Mouse (Mus musculus) megakaryocyte-erythroid progenitor cell, adult 5-6 weeks (primary cell): Measurements from ENCODE around the gene Omt2a. TPM values are rescaled to one million over a fixed set of nuclear protein-coding genes. Genes with fewer than 3 reads are reported as not detected.
A peak's percentile ranks its signal among the peaks of the same experiment; 100 is the strongest.
"Not testable (repeated sequence)": the region's sequence is repeated elsewhere in the genome, so short reads cannot be mapped to it uniquely, and the experiment has no call there.

Source experiments
- ATAC-seq: replicated peaks from 2 replicates; pipeline ENCODE4 v1.8.0; 2016; ENCODE audit warnings: mild to moderate bottlenecking, inconsistent platforms; ENCODE audit not compliant: severe bottlenecking, poor library complexity, low FRiP score, low TSS enrichment
- total RNA-seq, 2 experiments: library from RNA; stranded (forward) in 1 of 2; stranded (reverse) in 1 of 2; fragments of 200-1000, 215-1000 nt in 1 of 2; fragments of >200 nt in 1 of 2; fragmentation: Nextera tagmentation in 1 of 2; gene quantifications; 2 replicates each; pipeline ENCODE4 v1.2.3; 2014 to 2017

Omt2a gene
- total RNA-seq, 2 experiments from 2014 or later, result not detected

DNA sequence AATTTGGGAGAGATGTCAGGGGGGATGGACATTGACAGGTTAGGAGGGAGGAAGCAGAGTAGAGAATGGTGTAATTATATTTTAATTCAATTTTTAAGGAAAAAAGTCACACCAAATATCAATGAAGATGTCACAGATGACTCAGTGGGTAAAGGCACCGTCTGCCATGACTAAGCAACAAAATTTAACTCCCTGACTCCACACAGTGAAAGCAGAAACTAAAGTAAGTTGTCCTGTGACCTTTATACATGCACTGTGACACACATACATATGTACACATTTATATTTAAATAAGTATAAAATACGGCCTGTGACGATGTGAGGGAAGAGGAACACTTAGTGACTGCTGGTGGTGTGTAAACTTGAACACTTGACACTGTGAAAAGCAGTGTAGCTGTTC is 6.5 kb downstream of the Omt2a start:
- not testable (repeated sequence) for ATAC-seq

DNA sequence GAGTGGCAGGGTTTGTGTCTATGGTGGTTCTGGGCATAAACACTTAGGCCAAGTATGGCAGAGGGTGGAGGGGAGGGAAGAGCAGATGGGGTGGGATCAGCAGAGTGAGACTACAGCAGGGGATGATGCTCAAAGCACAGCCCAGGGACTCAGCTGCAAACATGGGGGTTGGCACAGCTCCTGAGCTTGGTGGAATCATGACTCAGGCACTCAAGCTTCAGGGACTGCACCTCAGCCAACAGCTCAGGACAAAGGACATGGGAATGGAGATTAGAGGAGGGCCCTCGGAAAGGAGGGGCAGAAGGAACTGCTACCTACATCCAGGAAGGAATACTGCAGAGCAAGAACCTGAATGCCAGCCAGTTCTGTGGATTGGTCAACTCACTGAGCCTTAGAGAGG is 15.5 kb downstream of the Omt2a start:
- not testable (repeated sequence) for ATAC-seq

DNA sequence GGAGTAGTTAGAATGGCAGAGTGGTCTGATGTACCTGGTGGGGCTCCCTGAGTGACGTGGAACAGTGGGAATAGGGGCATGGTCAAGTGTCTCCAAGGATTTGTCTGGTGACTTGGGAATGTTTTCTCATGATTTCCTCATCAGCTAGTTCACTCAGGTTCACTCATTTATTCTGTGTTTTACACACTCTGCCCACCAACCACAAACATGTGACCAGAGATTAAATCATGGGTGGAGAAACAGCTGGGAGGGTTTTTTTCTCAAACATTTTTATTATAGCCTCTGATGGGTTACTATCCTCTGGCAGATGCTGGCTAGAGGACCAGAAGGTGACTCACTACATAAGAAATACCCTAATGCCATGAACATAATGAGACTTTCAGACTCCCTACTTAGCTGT is 16.4 kb downstream of the Omt2a start:
- no peak for ATAC-seq

DNA sequence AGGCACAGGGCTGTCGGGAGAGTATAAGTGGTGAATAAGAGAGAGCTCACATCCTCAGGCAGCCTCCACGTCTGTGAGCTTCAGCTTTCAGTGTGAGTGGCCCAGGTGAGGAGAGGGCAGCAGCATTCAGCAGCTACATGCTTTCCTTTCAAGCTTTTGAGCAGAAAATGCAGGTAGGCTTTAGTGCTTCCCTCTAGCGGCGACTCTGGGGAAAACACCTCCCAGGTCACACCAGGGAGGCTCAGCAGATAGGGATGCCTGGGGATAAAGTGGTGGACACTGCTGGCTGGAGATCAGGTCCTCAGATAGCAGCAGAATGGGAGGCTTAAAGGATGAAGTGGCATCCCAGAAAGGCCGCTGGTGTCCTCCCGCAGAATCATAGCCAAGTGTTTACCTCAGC is 18.5 kb downstream of the Omt2a start:
- ATAC-seq, result peak; percentile 81

DNA sequence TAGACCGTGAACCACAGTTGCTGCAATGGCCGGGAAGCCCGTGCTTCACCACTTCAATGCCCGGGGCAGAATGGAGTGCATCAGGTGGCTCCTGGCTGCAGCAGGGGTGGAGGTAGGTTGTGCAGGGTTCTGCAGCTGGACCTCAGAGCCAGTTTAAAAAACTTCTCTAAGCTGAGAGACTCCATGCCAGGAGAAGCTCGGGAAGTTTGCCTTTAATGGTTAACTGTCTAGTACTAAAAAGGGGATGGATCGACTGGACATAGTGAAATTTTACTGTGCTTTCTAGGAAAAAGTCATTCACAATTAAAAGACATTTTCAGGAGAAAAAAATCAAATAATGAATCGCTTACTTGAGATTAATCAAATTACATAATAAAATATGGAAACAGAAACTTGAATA is 19.8 kb downstream of the Omt2a start:
- ATAC-seq, result not testable (repeated sequence)

DNA sequence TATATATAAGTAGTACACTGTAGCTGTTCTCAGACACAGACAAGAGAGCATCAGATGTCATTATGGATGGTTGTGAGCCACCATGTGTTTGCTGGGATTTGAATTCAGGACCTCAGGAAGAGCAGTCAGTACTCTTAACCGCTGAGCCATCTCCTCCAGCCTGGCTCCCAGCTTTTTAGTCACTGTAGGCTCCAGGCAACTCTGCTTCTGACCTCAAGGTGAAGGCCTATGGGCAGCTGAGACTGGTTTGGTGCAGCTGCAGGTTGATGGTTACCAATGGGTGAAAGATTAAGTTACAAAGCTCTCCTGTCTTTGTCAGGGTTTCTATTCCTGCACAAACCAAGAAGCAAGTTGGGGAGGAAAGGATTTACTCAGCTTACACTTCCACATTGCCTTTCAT is 20.9 kb downstream of the Omt2a start:
- ATAC-seq, result not testable (repeated sequence)

DNA sequence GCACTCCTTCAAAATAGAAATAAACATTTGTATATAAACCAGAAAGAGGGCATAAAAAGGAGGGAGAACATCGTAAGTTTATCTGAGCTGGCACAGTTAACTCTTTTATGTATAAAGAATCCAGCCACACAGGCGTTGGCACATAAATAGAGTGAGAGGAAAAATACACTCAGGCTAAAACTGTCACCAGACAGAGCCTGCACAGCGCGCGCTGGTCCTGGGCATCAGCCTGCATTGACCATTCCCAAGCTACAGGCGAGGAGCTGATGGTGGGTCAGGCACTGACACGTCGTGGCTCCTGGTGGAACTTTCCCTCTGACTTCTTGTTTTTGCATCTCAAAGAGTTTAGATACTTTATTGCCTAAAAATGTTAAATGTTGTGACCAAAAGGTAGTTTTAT is 22.1 kb downstream of the Omt2a start:
- ATAC-seq, result not testable (repeated sequence)

DNA sequence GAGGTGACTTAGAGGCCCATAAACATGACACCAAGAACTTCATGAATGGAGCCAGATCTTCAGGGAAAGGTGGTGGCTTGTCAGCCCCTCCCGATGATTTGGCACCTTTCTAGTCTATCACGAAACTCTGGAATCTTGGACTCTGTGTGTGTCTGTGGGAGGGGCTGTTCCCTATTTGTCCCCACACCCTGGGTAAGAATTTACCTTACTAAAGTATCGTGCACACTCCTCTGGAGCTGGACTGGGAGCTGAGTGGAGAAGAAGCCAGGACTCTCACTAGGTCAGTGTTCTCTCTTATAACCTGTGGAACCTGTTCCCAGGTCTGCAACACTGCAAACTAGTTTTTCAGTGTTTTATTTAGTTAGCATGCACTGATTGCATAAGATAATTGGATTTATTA is 24.9 kb downstream of the Omt2a start, which contains the start of gene Gm10639:
TSS of gene Gm10639 (plus strand) at position 201 of the 400 bp plus-strand sequence.
- not testable (repeated sequence) for ATAC-seq

DNA sequence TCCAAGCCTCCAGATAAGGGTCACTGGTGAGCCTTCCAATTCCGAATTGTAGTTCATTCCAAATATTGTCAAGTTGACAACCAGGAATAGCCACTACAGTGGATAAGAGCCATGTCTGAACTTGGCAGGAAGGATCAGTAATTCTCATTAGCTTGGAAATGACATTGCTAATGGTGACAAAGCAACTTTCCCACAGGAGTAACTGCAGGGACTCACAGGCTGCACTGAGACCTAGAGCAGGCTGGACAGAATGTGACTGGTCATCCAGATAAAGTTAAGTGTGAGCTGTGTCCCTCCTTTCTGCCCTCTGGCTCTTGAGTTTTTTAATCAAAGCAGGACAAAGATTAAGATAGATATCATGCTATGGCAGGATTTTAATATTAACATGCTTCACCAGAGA is 25.5 kb downstream of the Omt2a start:
- ATAC-seq, result not testable (repeated sequence)

DNA sequence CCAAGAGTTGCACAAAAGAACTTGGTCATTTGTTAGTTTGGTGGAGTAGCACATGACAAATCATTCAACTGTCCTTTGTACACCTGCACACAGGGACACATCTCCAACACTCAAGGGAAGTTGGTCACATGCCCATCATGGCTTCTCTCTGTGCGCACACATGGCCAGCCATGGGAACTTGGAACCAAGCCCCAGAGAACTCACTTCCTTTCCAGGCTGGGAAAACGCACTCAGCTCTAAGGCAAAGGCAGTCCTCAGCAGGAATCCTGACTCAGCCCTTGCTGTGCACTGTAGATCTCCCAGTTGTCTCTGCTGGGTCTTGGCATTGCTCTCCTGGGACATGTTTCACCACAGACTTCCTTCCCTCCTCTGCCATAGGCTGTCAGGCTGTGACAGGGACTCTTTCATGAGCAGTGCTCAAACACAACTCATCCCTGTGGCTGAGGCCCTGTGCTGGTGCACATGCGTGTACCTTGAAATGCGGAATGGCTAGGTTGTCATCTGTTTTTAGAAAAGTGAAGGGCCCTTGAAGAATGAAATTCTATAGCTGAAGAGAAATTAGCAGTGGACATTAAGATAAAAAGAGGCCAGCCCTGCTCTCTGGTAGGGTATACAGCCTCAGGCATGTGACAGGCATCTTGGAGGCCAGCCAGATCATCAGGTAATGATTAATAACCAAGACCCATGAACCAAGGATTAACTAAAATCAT is 32.4 kb downstream of the Omt2a start:
- ATAC-seq, result not testable (repeated sequence)

DNA sequence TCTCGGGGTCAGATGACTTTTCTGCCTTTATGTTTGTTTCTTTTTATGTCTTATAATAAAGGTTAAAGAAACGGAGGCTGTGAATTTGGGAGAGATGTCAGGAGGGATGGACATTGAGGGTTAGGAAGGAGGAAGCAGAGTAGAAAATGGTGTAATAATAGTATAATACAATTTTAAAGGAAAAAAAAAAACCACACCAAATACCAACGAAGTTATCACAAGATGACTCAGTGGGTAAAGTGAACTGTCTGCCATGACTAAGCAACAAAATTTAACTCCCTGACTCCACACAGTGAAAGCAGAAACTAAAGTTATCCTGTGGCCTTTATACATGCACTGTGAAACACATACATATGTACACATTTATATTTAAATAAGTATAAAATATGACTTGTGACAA is 43.7 kb downstream of the Omt2a start:
- not testable (repeated sequence) for ATAC-seq

Other genes starting within 250 kb of the Omt2a start
- gene Fbxo9, start 205.7 kb downstream of the Omt2a start, total RNA-seq (2014; fragmentation: Nextera tagmentation), result 72.9 and 109 TPM in 2 replicates
- gene Fbxo9, start 205.7 kb downstream of the Omt2a start, total RNA-seq (2017), result 69.2 and 112 TPM in 2 replicates
- 18.1 and 22.3 TPM in 2 replicates for gene Ick, start 205.6 kb downstream of the Omt2a start, total RNA-seq (2014; fragmentation: Nextera tagmentation)
- 15.4 and 17.1 TPM in 2 replicates for gene Ick, start 205.6 kb downstream of the Omt2a start, total RNA-seq (2017)
- gene Gsta4, start 132.0 kb downstream of the Omt2a start, total RNA-seq (2014; fragmentation: Nextera tagmentation), result 6.5 and 8.4 TPM in 2 replicates
- gene Gsta4, start 132.0 kb downstream of the Omt2a start, total RNA-seq (2017), result 11.5 and 13.0 TPM in 2 replicates
- not detected in 2 replicates for gene Gsta1, start 84.1 kb downstream of the Omt2a start, total RNA-seq (2014; fragmentation: Nextera tagmentation)
- not detected in 2 replicates for gene Gsta1, start 84.1 kb downstream of the Omt2a start, total RNA-seq (2017)
- gene Gm3776, start 57.7 kb downstream of the Omt2a start, total RNA-seq (2014; fragmentation: Nextera tagmentation), result not detected in 2 replicates
- not detected in 2 replicates for gene Gm3776, start 57.7 kb downstream of the Omt2a start, total RNA-seq (2017)
- not detected in 2 replicates for gene Gm10639, start 24.9 kb downstream of the Omt2a start, total RNA-seq (2014; fragmentation: Nextera tagmentation)
- gene Gm10639, start 24.9 kb downstream of the Omt2a start, total RNA-seq (2017), result not detected in 2 replicates
- not detected in 2 replicates for gene Omt2b, start 12.8 kb upstream of the Omt2a start, total RNA-seq (2014; fragmentation: Nextera tagmentation)
- gene Omt2b, start 12.8 kb upstream of the Omt2a start, total RNA-seq (2017), result not detected in 2 replicates
- gene Gsta2, start 41.0 kb upstream of the Omt2a start, total RNA-seq (2014; fragmentation: Nextera tagmentation), result not detected in 2 replicates
- not detected in 2 replicates for gene Gsta2, start 41.0 kb upstream of the Omt2a start, total RNA-seq (2017)
- gene Dppa5a, start 53.4 kb upstream of the Omt2a start, total RNA-seq (2014; fragmentation: Nextera tagmentation), result not detected in 2 replicates
- not detected in 2 replicates for gene Dppa5a, start 53.4 kb upstream of the Omt2a start, total RNA-seq (2017)
- gene Ooep, start 63.9 kb upstream of the Omt2a start, total RNA-seq (2014; fragmentation: Nextera tagmentation), result not detected in 2 replicates
- not detected in 2 replicates for gene Ooep, start 63.9 kb upstream of the Omt2a start, total RNA-seq (2017)
- not detected in 2 replicates for gene Ddx43, start 81.0 kb upstream of the Omt2a start, total RNA-seq (2014; fragmentation: Nextera tagmentation)
- not detected in 2 replicates for gene Ddx43, start 81.0 kb upstream of the Omt2a start, total RNA-seq (2017)
- 7.4 and 7.5 TPM in 2 replicates for gene Cgas, start 128.4 kb upstream of the Omt2a start, total RNA-seq (2014; fragmentation: Nextera tagmentation)
- 6.9 and 8.9 TPM in 2 replicates for gene Cgas, start 128.4 kb upstream of the Omt2a start, total RNA-seq (2017)
- 30.2 and 38.8 TPM in 2 replicates for gene Mto1, start 133.4 kb upstream of the Omt2a start, total RNA-seq (2014; fragmentation: Nextera tagmentation)
- 45.1 and 55.7 TPM in 2 replicates for gene Mto1, start 133.4 kb upstream of the Omt2a start, total RNA-seq (2017)
- not detected in 2 replicates for gene Gm17324, start 134.0 kb upstream of the Omt2a start, total RNA-seq (2014; fragmentation: Nextera tagmentation)
- gene Gm17324, start 134.0 kb upstream of the Omt2a start, total RNA-seq (2017), result 0.65 TPM in 1 of 2 replicates, not detected in the other
- gene Eef1a1, start 174.4 kb upstream of the Omt2a start, total RNA-seq (2014; fragmentation: Nextera tagmentation), result 11,779 and 12,959 TPM in 2 replicates
- 14,853 and 18,691 TPM in 2 replicates for gene Eef1a1, start 174.4 kb upstream of the Omt2a start, total RNA-seq (2017)